Mouse (Mus musculus): Measurements from ENCODE around the gene Gm4724. TPM values are rescaled to one million over a fixed set of nuclear protein-coding genes. Genes with fewer than 3 reads are reported as not detected.
"Not testable (repeated sequence)": the region's sequence is repeated elsewhere in the genome, so short reads cannot be mapped to it uniquely, and the experiment has no call there.

Gm4724 gene
- 8.6 and 11.0 TPM in 2 replicates for polyA plus RNA-seq (2015; fragmentation: Nextera tagmentation; extraction: Ambion mirVana)

- H3K4me1 ChIP-seq (ENCODE audit: control insufficient read depth, insufficient read depth, low read length); H3K9ac ChIP-seq (ENCODE audit: low read length); ATAC-seq (replicated peaks; ENCODE audit: extremely low read depth, insufficient read depth, low FRiP score); H3K27ac ChIP-seq (ENCODE audit: low read length); H3K36me3 ChIP-seq (ENCODE audit: control insufficient read depth, insufficient read depth); H3K4me2 ChIP-seq (ENCODE audit: low read depth, low read length); H3K4me3 ChIP-seq (ENCODE audit: low read length); H3K27me3 ChIP-seq (ENCODE audit: control insufficient read depth, insufficient read depth, low read length); H3K9me3 ChIP-seq (replicated peaks; ENCODE audit: control insufficient read depth, low read length): not testable (repeated sequence)
- no CpG with 5 or more reads among the region's 4 CpGs for WGBS
Observed at GRCm38 (mm10) chr2:175435707-175436106, at the start of gene Gm4724. TSS of gene Gm4724 (minus strand) at chr2:175435807.

- H3K4me3 ChIP-seq (ENCODE audit: low read length); H3K4me1 ChIP-seq (ENCODE audit: control insufficient read depth, insufficient read depth, low read length); H3K27me3 ChIP-seq (ENCODE audit: control insufficient read depth, insufficient read depth, low read length); H3K9ac ChIP-seq (ENCODE audit: low read length); H3K27ac ChIP-seq (ENCODE audit: low read length); ATAC-seq (replicated peaks; ENCODE audit: extremely low read depth, insufficient read depth, low FRiP score); H3K4me2 ChIP-seq (ENCODE audit: low read depth, low read length); H3K9me3 ChIP-seq (replicated peaks; ENCODE audit: control insufficient read depth, low read length); H3K36me3 ChIP-seq (ENCODE audit: control insufficient read depth, insufficient read depth): not testable (repeated sequence)
- no CpG with 5 or more reads among the region's 6 CpGs for WGBS
Observed at GRCm38 (mm10) chr2:175469685-175470084, 34.1 kb upstream of the Gm4724 start, which contains the start of gene Zfp965. TSS of gene Zfp965 (plus strand) at chr2:175469985.

Other genes starting within 250 kb of the Gm4724 start
- 1.1 and 6.1 TPM in 2 replicates for gene Gm14391, start 228.9 kb downstream of the Gm4724 start, polyA plus RNA-seq (2015; fragmentation: Nextera tagmentation; extraction: Ambion mirVana)
- not detected in 2 replicates for gene Gm14440, start 160.7 kb downstream of the Gm4724 start, polyA plus RNA-seq (2015; fragmentation: Nextera tagmentation; extraction: Ambion mirVana)
- 10.8 and 11.0 TPM in 2 replicates for gene Gm4631, start 97.6 kb downstream of the Gm4724 start, polyA plus RNA-seq (2015; fragmentation: Nextera tagmentation; extraction: Ambion mirVana)
- gene Zfp968, start 63.4 kb downstream of the Gm4724 start, polyA plus RNA-seq (2015; fragmentation: Nextera tagmentation; extraction: Ambion mirVana), result 5.6 and 6.7 TPM in 2 replicates
- gene Zfp965, start 34.2 kb upstream of the Gm4724 start, polyA plus RNA-seq (2015; fragmentation: Nextera tagmentation; extraction: Ambion mirVana), result 6.8 and 13.5 TPM in 2 replicates
- not detected in 2 replicates for gene Gm11007, start 208.2 kb upstream of the Gm4724 start, polyA plus RNA-seq (2015; fragmentation: Nextera tagmentation; extraction: Ambion mirVana)